Mouse (Mus musculus) small intestine, adult 2 months (tissue): ENCODE data around the gene Cyp1a1. TPM values are rescaled to one million over a fixed set of nuclear protein-coding genes. Genes with fewer than 3 reads are reported as not detected.

ENCODE experiments used
- H3K27ac ChIP-seq: fragments of 200-500 bp; 2 replicates; pipeline ENCODE4 v1.5.1; 2012; ENCODE audit warnings: low read depth, low read length, control low read depth, inconsistent platforms; ENCODE audit not compliant: insufficient read depth
- H3K27me3 ChIP-seq: fragments of 200-500 bp; 2 replicates; pipeline ENCODE4 v1.6.1; 2012; ENCODE audit warnings: mild to moderate bottlenecking, moderate library complexity, low read length, inconsistent platforms; ENCODE audit not compliant: control insufficient read depth, insufficient read depth
- H3K36me3 ChIP-seq: fragments of 200-500 bp; 2 replicates; pipeline ENCODE4 v1.6.1; 2012; ENCODE audit warnings: mild to moderate bottlenecking, low read length, control low read depth, inconsistent platforms; ENCODE audit not compliant: control insufficient read depth, insufficient read depth
- H3K4me1 ChIP-seq: fragments of 200-500 bp; 2 replicates; pipeline ENCODE4 v1.6.1; 2012; ENCODE audit warnings: low read length, inconsistent platforms, mixed read lengths; ENCODE audit not compliant: control insufficient read depth, insufficient read depth, insufficient read length
- H3K4me3 ChIP-seq: fragments of 200-500 bp; 2 replicates; pipeline ENCODE4 v1.5.1; 2012; ENCODE audit warnings: low read depth, mild to moderate bottlenecking, control low read depth, inconsistent platforms, low read length, moderate library complexity
- CTCF ChIP-seq: fragments of 200-500 bp; IDR thresholded peaks from 2 replicates; pipeline ENCODE4 v1.5.1; 2012; ENCODE audit warnings: low read depth, mild to moderate bottlenecking, control low read depth, inconsistent platforms, low read length, moderate library complexity, mixed read lengths; ENCODE audit not compliant: insufficient replicate concordance, insufficient read length; ENCODE audit errors: extremely low read depth
- POLR2A ChIP-seq: fragments of 200-500 bp; IDR thresholded peaks from 2 replicates; pipeline ENCODE4 v1.6.1; 2012; ENCODE audit warnings: low read depth, mild to moderate bottlenecking, control low read depth, inconsistent platforms, low read length, moderate library complexity
- WGBS: fragments of 180-500 bp; shearing (Covaris S2); methylation state at CpG from one replicate; pipeline ENCODE4 v1.1.7; 2018; 5-methylcytosine and 5-hydroxymethylcytosine counted together
- polyA plus RNA-seq: library from polyadenylated mRNA; depleted of rRNA; stranded (reverse); fragments of >200 nt; gene quantifications from 2 replicates; pipeline ENCODE4 v1.2.3, GENCODE M21; 2012

Cyp1a1 gene
- polyA plus RNA-seq, 1 experiment = 0.79 TPM

- 57% methylated on average over 1 of the region's 1 CpGs for WGBS
- no peak overlapping the region for H3K4me3 ChIP-seq
- peaks cover 25% of the 10 kb centered on the region for H3K36me3 ChIP-seq
- H3K27ac ChIP-seq = peak overlapping the region; percentile 28; the same call in 1 of the 2 replicates
- TF ChIP-seq CTCF (no peak), POLR2A (no peak)
- peaks cover 3% of the 10 kb centered on the region; the same call in 1 of the 2 replicates for H3K4me1 ChIP-seq
- H3K27me3 ChIP-seq = no peaks in the 10 kb centered on the region
Observed at GRCm38 (mm10) chr9:57722371-57722770, 34.6 kb downstream of the Cyp1a1 start.

- H3K36me3 ChIP-seq = peaks cover 26% of the 10 kb centered on the region
- H3K4me1 ChIP-seq = peaks cover 3% of the 10 kb centered on the region; the same call in 1 of the 2 replicates
- peak overlapping the region; percentile 54 for H3K27ac ChIP-seq
- WGBS = 6% methylated on average over 5 of the region's 5 CpGs
- no peak overlapping the region for H3K4me3 ChIP-seq
- H3K27me3 ChIP-seq = no peaks in the 10 kb centered on the region
- TF ChIP-seq CTCF (no peak), POLR2A (no peak)
Observed at GRCm38 (mm10) chr9:57723315-57723715, 35.6 kb downstream of the Cyp1a1 start.

DNA sequence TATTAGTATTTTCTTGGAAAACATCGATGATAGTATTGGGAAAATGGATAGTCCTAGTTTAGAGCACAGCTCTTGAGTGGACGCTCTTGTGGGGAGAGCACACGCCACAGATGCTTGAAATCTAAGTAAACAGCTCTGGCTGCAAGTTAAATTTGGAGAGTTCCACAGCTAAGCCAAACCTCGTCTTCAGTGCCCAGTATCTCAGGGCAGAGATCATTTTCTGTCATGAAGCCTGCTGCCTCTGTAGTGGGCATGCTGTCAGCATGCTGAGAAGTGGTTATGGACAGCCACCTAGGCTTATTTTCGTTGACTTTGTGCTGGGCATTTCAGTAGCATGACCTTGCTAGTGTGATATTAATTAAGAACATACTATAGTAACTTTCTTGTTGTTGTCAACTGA lies 36.1 kb downstream of the Cyp1a1 start:
- Histone ChIP-seq H3K27ac (peak overlapping the region; percentile 54), H3K36me3 (peaks cover 24% of the 10 kb centered on the region)

GRCm38 (mm10) chr9:57724701-57725100 lies 37.0 kb downstream of the Cyp1a1 start:
- H3K4me1 ChIP-seq = peaks cover 3% of the 10 kb centered on the region; the same call in 1 of the 2 replicates
- H3K36me3 ChIP-seq = peaks cover 31% of the 10 kb centered on the region
- H3K4me3 ChIP-seq = no peak overlapping the region
- H3K27ac ChIP-seq = no peak overlapping the region
- no peaks in the 10 kb centered on the region for H3K27me3 ChIP-seq
- TF ChIP-seq POLR2A (no peak), CTCF (no peak)
- 94% methylated on average over 3 of the region's 3 CpGs for WGBS

More for the DNA sequence above, 36.1 kb downstream of the Cyp1a1 start:
- Histone ChIP-seq H3K27me3 (no peaks in the 10 kb centered on the region), H3K4me3 (no peak overlapping the region), H3K4me1 (peaks cover 3% of the 10 kb centered on the region; the same call in 1 of the 2 replicates)
- 66% methylated on average over 5 of the region's 5 CpGs for WGBS
- no peak for TF ChIP-seq POLR2A
- no peak for TF ChIP-seq CTCF

DNA sequence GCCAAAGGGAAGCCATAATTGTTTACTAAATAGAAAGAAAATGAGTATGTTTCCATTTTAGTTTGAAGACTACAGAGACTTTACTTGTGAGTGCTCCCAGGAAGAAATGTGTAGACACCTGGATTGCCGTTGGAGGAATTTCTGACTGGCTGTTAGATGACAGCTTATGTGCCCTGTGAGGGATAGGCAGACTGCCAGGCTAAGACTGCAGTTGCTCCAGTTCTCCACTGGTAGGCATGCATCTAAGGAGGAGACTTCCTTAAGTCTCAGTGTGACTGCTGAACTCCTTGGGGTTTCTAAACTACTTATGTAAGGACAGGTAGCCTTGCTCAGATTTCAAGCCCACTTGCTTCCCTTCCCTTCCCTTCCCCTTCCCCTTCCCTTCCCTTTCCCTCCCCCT lies 40.6 kb downstream of the Cyp1a1 start:
- TF ChIP-seq POLR2A (no peak), CTCF (no peak)
- Histone ChIP-seq H3K27me3 (no peaks in the 10 kb centered on the region), H3K4me3 (no peak overlapping the region), H3K4me1 (peaks cover 3% of the 10 kb centered on the region; the same call in 1 of the 2 replicates), H3K27ac (no peak overlapping the region), H3K36me3 (peaks cover 26% of the 10 kb centered on the region)
- WGBS = 81% methylated on average over 1 of the region's 1 CpGs

- no peak for TF ChIP-seq POLR2A
- no peak for TF ChIP-seq CTCF
- 82% methylated on average over 6 of the region's 6 CpGs for WGBS
- H3K27ac ChIP-seq = no peak overlapping the region
Observed at GRCm38 (mm10) chr9:57733606-57734005, 45.9 kb downstream of the Cyp1a1 start.

GRCm38 (mm10) chr9:57739863-57740262 lies 52.1 kb downstream of the Cyp1a1 start:
- no peaks in the 10 kb centered on the region for H3K27me3 ChIP-seq
- H3K36me3 ChIP-seq = peaks cover 32% of the 10 kb centered on the region
- H3K4me1 ChIP-seq = no peaks in the 10 kb centered on the region
- WGBS = 92% methylated on average over 5 of the region's 5 CpGs
- TF ChIP-seq POLR2A (no peak), CTCF (no peak)
- H3K27ac ChIP-seq = no peak overlapping the region
- H3K4me3 ChIP-seq = no peak overlapping the region

More at GRCm38 (mm10) chr9:57733606-57734005, 45.9 kb downstream of the Cyp1a1 start:
- H3K4me3 ChIP-seq = no peak overlapping the region
- no peaks in the 10 kb centered on the region for H3K4me1 ChIP-seq
- H3K36me3 ChIP-seq = peaks cover 17% of the 10 kb centered on the region
- H3K27me3 ChIP-seq = no peaks in the 10 kb centered on the region
